Comparison of ENCODE assay signal across 9 mouse cellular contexts in the genomic region with DNA sequence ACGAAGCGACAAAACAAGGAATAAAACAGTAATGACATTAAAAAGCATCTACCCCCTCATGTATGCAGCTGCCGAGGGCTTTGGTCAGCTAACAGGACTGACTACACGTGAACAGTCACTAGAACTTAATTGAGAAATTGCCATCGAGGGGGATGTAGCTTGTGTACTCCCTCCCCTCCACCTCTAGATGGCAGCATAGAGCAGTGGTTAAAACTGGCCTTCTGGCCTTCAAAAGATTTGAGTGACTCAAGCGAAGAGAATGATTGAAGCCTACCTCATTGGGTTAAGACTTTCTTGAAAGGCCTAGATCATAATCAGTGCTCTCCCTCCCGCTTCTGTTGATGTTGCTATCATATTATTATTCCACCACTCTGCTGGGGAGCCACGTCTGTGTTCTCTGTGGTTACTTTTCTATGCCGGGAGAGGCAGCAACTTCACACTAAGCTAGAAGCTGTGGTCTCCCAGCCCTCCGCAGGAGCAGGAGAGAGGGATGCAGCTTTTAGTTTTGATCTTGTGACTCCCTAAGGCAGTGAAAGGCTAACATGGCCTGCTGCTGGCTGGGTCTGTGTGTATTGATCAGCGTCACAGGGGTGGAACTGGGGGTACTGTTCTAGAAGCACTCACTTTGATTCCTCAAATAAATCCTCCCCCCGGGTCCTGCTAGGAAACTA.
DNase-seq lines count a peak whose midpoint lies in the region; ATAC-seq and TF ChIP-seq lines count a peak whose summit lies in the region.
"Had no signal": no experiment of that assay in that cellular context is flagged by ENCODE, and none has a peak within 500 bp of the region (broad histone marks: within the 10 kb centered on the region; RNA-seq: fewer than 3 reads in every experiment).

No protein-coding gene starts in this region.

- dilution Hi-C loops in CH12.LX (cut with MboI; ENCODE audit: extremely low pct_ligation_motif_present, extremely low pct_unique_long_range_greater_than_20kb, low sequenced_read_pairs), result no loop called here

- peak; percentile 66 for DNase-seq in intestine, embryonic 14.5 days (ENCODE audit: low spot score)
- DNase-seq in CH12.LX (ENCODE audit: extremely low read depth), result peak; percentile 62
- DNase-seq in adrenal gland, adult 8-10 months, result peak; percentile 21
- DNase-seq in limb, embryonic 11.5 days (ENCODE audit: low spot score), result peak; percentile 57
- no peak for DNase-seq in right cerebral cortex, postnatal 4 days

- no peak overlapping the region for H3K4me2 ChIP-seq in intestine, embryonic 14.5 days (ENCODE audit: low read length)
- H3K4me2 ChIP-seq in intestine, embryonic 15.5 days (replicated peaks), result no peak overlapping the region
- no peak overlapping the region for H3K4me2 ChIP-seq in CH12.LX (ENCODE audit: insufficient read depth, low read depth, poor library complexity, severe bottlenecking)
- H3K4me2 ChIP-seq in limb, embryonic 11.5 days (ENCODE audit: low read depth, severe bottlenecking), result no peak overlapping the region
- H3K4me2 ChIP-seq in neural tube, embryonic 12.5 days (replicated peaks), result no peak overlapping the region
- H3K4me2 ChIP-seq: embryonic facial prominence, embryonic 13.5 days had no signal

- in situ Hi-C loops in CH12.LX (cut with MboI; ENCODE audit: low pct_ligation_motif_present, low pct_unique_long_range_greater_than_20kb, low sequenced_read_pairs), result loop anchor here (25.0 kb wide), 1 partner anchor 303 kb away; no protein-coding TSS in a partner anchor

- no peaks in the 10 kb centered on the region for H3K4me1 ChIP-seq in intestine, embryonic 14.5 days (replicated peaks; ENCODE audit: control insufficient read depth, insufficient read depth, low read length)
- no peaks in the 10 kb centered on the region for H3K4me1 ChIP-seq in intestine, embryonic 15.5 days (replicated peaks)
- no peaks in the 10 kb centered on the region for H3K4me1 ChIP-seq in CH12.LX (ENCODE audit: control insufficient read depth in 1 of 2, insufficient read depth in 2 of 2)
- no peaks in the 10 kb centered on the region for H3K4me1 ChIP-seq in embryonic fibroblast, embryonic 13.5 days (ENCODE audit: control insufficient read depth, insufficient read depth, low read length)
- no peaks in the 10 kb centered on the region for H3K4me1 ChIP-seq in limb, embryonic 11.5 days (ENCODE audit: control insufficient read depth, insufficient read depth, low read length)
- H3K4me1 ChIP-seq in neural tube, embryonic 12.5 days, result no peaks in the 10 kb centered on the region
- H3K4me1 ChIP-seq: embryonic facial prominence, embryonic 13.5 days had no signal

- peak; percentile 86 to 98 for TF ChIP-seq CTCF in CH12.LX (conservative IDR thresholded peaks at IDR 0.05 in 1 of 2, IDR thresholded peaks at IDR 0.05 in 1 of 2; ENCODE audit: low read depth in 2 of 2, low read length in 2 of 2)
- peak; percentile 34; the same call in 1 of the 2 replicates for TF ChIP-seq CTCF in embryonic fibroblast, embryonic 13.5 days (IDR thresholded peaks at IDR 0.05; ENCODE audit: borderline replicate concordance, insufficient read depth, low read length)

- H3K79me2 ChIP-seq in CH12.LX (replicated peaks; ENCODE audit: control insufficient read depth, extremely low read depth, insufficient read depth, poor library complexity, severe bottlenecking), result no peaks in the 10 kb centered on the region

- H3K9me3 ChIP-seq in intestine, embryonic 14.5 days (ENCODE audit: control insufficient read depth, low read length), result no peaks in the 10 kb centered on the region
- no peaks in the 10 kb centered on the region for H3K9me3 ChIP-seq in intestine, embryonic 15.5 days
- H3K9me3 ChIP-seq in CH12.LX (replicated peaks; ENCODE audit: low read length), result no peaks in the 10 kb centered on the region
- H3K9me3 ChIP-seq in limb, embryonic 11.5 days (ENCODE audit: control insufficient read depth, low read length), result no peaks in the 10 kb centered on the region
- no peaks in the 10 kb centered on the region for H3K9me3 ChIP-seq in neural tube, embryonic 12.5 days
- H3K9me3 ChIP-seq: embryonic facial prominence, embryonic 13.5 days had no signal

- no peak overlapping the region for H3K4me3 ChIP-seq in intestine, embryonic 14.5 days (ENCODE audit: low read depth, low read length)
- no peak overlapping the region for H3K4me3 ChIP-seq in intestine, embryonic 15.5 days (replicated peaks)
- H3K4me3 ChIP-seq in CH12.LX (replicated peaks in 1 of 3; ENCODE audit: low read depth in 2 of 3, low read length in 2 of 3, poor library complexity in 1 of 3), result no peak overlapping the region
- H3K4me3 ChIP-seq in embryonic fibroblast, embryonic 13.5 days (ENCODE audit: insufficient read depth, low read length), result no peak overlapping the region
- H3K4me3 ChIP-seq in limb, embryonic 11.5 days (ENCODE audit: low read depth, low read length), result no peak overlapping the region
- no peak overlapping the region for H3K4me3 ChIP-seq in neural tube, embryonic 12.5 days
- H3K4me3 ChIP-seq: embryonic facial prominence, embryonic 13.5 days had no signal

- no peak for ATAC-seq in intestine, embryonic 14.5 days (replicated peaks; ENCODE audit: low FRiP score, low TSS enrichment, low read depth)
- ATAC-seq in intestine, embryonic 15.5 days, result no peak
- ATAC-seq in limb, embryonic 11.5 days (ENCODE audit: insufficient number of reproducible peaks, low FRiP score, low TSS enrichment, low read depth), result no peak
- 0 out of 2 replicates have a peak, but pooled peaks have one; percentile 31 for ATAC-seq in neural tube, embryonic 12.5 days (ENCODE audit: low FRiP score, low read depth)

- H3K27me3 ChIP-seq in intestine, embryonic 14.5 days (replicated peaks; ENCODE audit: control insufficient read depth, insufficient read depth, low read length), result no peaks in the 10 kb centered on the region
- H3K27me3 ChIP-seq in intestine, embryonic 15.5 days (replicated peaks), result no peaks in the 10 kb centered on the region
- peaks cover 72% of the 10 kb centered on the region for H3K27me3 ChIP-seq in CH12.LX (replicated peaks)
- H3K27me3 ChIP-seq in limb, embryonic 11.5 days (ENCODE audit: control insufficient read depth, insufficient read depth, low read length), result no peaks in the 10 kb centered on the region
- H3K27me3 ChIP-seq in neural tube, embryonic 12.5 days (replicated peaks), result no peaks in the 10 kb centered on the region
- H3K27me3 ChIP-seq: embryonic facial prominence, embryonic 13.5 days had no signal

- H3K36me3 ChIP-seq in intestine, embryonic 14.5 days (ENCODE audit: control insufficient read depth, insufficient read depth, low read length), result no peaks in the 10 kb centered on the region
- no peaks in the 10 kb centered on the region for H3K36me3 ChIP-seq in intestine, embryonic 15.5 days
- H3K36me3 ChIP-seq in CH12.LX (replicated peaks in 1 of 2; ENCODE audit: control insufficient read depth in 1 of 2, insufficient read depth in 1 of 2, low read length in 1 of 2), result no peaks in the 10 kb centered on the region
- no peaks in the 10 kb centered on the region for H3K36me3 ChIP-seq in limb, embryonic 11.5 days (ENCODE audit: control insufficient read depth, insufficient read depth, low read length)
- no peaks in the 10 kb centered on the region for H3K36me3 ChIP-seq in neural tube, embryonic 12.5 days
- H3K36me3 ChIP-seq: embryonic facial prominence, embryonic 13.5 days had no signal

- no peak overlapping the region for H3K9ac ChIP-seq in intestine, embryonic 14.5 days (ENCODE audit: low read length)
- H3K9ac ChIP-seq in intestine, embryonic 15.5 days, result no peak overlapping the region
- no peak overlapping the region for H3K9ac ChIP-seq in CH12.LX (ENCODE audit: insufficient read depth, low read depth)
- H3K9ac ChIP-seq in limb, embryonic 11.5 days (ENCODE audit: low read length), result no peak overlapping the region
- no peak overlapping the region for H3K9ac ChIP-seq in neural tube, embryonic 12.5 days
- H3K9ac ChIP-seq: embryonic facial prominence, embryonic 13.5 days had no signal

- H3K27ac ChIP-seq in intestine, embryonic 14.5 days (ENCODE audit: low read depth), result no peak overlapping the region
- no peak overlapping the region for H3K27ac ChIP-seq in intestine, embryonic 15.5 days
- H3K27ac ChIP-seq in CH12.LX (ENCODE audit: insufficient read depth, low read depth), result no peak overlapping the region
- H3K27ac ChIP-seq in embryonic fibroblast, embryonic 13.5 days (ENCODE audit: insufficient read depth, low read length), result no peak overlapping the region
- no peak overlapping the region for H3K27ac ChIP-seq in limb, embryonic 11.5 days (replicated peaks; ENCODE audit: low read depth, low read length)
- no peak overlapping the region for H3K27ac ChIP-seq in neural tube, embryonic 12.5 days
- H3K27ac ChIP-seq: embryonic facial prominence, embryonic 13.5 days had no signal

- TF ChIP-seq EP300 in CH12.LX (IDR thresholded peaks at IDR 0.05; ENCODE audit: low read length), result no peak

- no peak for TF ChIP-seq POLR2A in CH12.LX (IDR thresholded peaks at IDR 0.05; ENCODE audit: low read depth, low read length)
- TF ChIP-seq POLR2A in embryonic fibroblast, embryonic 13.5 days (IDR thresholded peaks at IDR 0.05; ENCODE audit: low read depth, low read length), result no peak

- WGBS in intestine, embryonic 14.5 days, result 52% methylated on average over 12 of the region's 12 CpGs
- 50% methylated on average over 12 of the region's 12 CpGs for WGBS in intestine, embryonic 15.5 days
- WGBS in limb, embryonic 11.5 days, result 51% methylated on average over 12 of the region's 12 CpGs
- WGBS in neural tube, embryonic 12.5 days, result 52% methylated on average over 12 of the region's 12 CpGs

- peak; percentile 83 for TF ChIP-seq RAD21 in CH12.LX (IDR thresholded peaks at IDR 0.05; ENCODE audit: low read depth, low read length)

TF ChIP-seq in CH12.LX, 34 proteins besides CTCF, POLR2A, EP300 and RAD21:
- TF ChIP-seq SMC3 (IDR thresholded peaks at IDR 0.05; ENCODE audit: low read depth, low read length), result peak; percentile 77
- TF ChIP-seq TBP (conservative IDR thresholded peaks at IDR 0.05; ENCODE audit: low read depth, low read length), result no peak
TF ChIP-seq in CH12.LX: peak in this region for 1.
